Mouse (Mus musculus) frontal cortex, adult (tissue): ENCODE measurements around the gene Borcs6.
"Not testable (repeated sequence)": the region's sequence is repeated elsewhere in the genome, so short reads cannot be mapped to it uniquely, and the experiment has no call there.

Source experiments
- ATAC-seq: cut with Nextera tagmentation; 2 replicates; pipeline ENCODE4 v1.9.2; 2017; ENCODE audit warnings: mild to moderate bottlenecking, moderate library complexity, mixed read lengths; ENCODE audit not compliant: low TSS enrichment

The Borcs6 gene

GRCm38 (mm10) chr11:69088856-69089615 is 29.5 kb downstream of the Borcs6 start:
- ATAC-seq = no peak

- no peak for ATAC-seq
Observed at GRCm38 (mm10) chr11:69089616-69090290, 30.2 kb downstream of the Borcs6 start.

GRCm38 (mm10) chr11:69090367-69090766 is 30.9 kb downstream of the Borcs6 start:
- no peak for ATAC-seq

- ATAC-seq = no peak
Observed at GRCm38 (mm10) chr11:69091566-69092385, 32.3 kb downstream of the Borcs6 start.

- ATAC-seq = no peak
Observed at GRCm38 (mm10) chr11:69092386-69092751, 32.9 kb downstream of the Borcs6 start.

- no peak for ATAC-seq
Observed at GRCm38 (mm10) chr11:69092871-69093270, 33.4 kb downstream of the Borcs6 start.

- not testable (repeated sequence) for ATAC-seq
Observed at GRCm38 (mm10) chr11:69093856-69094255, 34.3 kb downstream of the Borcs6 start.

- ATAC-seq = peak; percentile 58
Observed at GRCm38 (mm10) chr11:69094697-69095429, 35.3 kb downstream of the Borcs6 start, which contains the start of gene Per1. Gene Per1, plus strand, starts transcription at chr11:69095217.

- no peak for ATAC-seq
Observed at GRCm38 (mm10) chr11:69095511-69096231, 36.2 kb downstream of the Borcs6 start.

- ATAC-seq = no peak
Observed at GRCm38 (mm10) chr11:69096360-69096986, 37.0 kb downstream of the Borcs6 start.

GRCm38 (mm10) chr11:69096987-69097900 is 37.7 kb downstream of the Borcs6 start:
- peak; percentile 12; the same call in 1 of the 2 replicates for ATAC-seq

- ATAC-seq = no peak
Observed at GRCm38 (mm10) chr11:69098039-69098761, 38.7 kb downstream of the Borcs6 start.

GRCm38 (mm10) chr11:69098762-69099091 is 39.2 kb downstream of the Borcs6 start:
- ATAC-seq = 0 out of 2 replicates have a peak, but pooled peaks have one; percentile 10

GRCm38 (mm10) chr11:69099177-69099914 is 39.8 kb downstream of the Borcs6 start:
- no peak for ATAC-seq

GRCm38 (mm10) chr11:69099915-69100345 is 40.4 kb downstream of the Borcs6 start:
- peak; percentile 47 for ATAC-seq

- ATAC-seq = no peak
Observed at GRCm38 (mm10) chr11:69100639-69101360, 41.3 kb downstream of the Borcs6 start.
